Mouse (Mus musculus): ENCODE measurements around the gene Sphk2. TPM values are rescaled to one million over a fixed set of nuclear protein-coding genes. Genes with fewer than 3 reads are reported as not detected.

Gene Sphk2
- total RNA-seq, 2 experiments from 2014 or later, result 11.8 to 13.8 TPM

GRCm38 (mm10) chr7:45710477-45711191 is 7.2 kb downstream of the Sphk2 start:
- DNase-seq, result peak; percentile 18

- no peak for DNase-seq
Observed at GRCm38 (mm10) chr7:45709677-45710355, 8.0 kb downstream of the Sphk2 start.

GRCm38 (mm10) chr7:45709036-45709435 is 8.8 kb downstream of the Sphk2 start:
- no peak for DNase-seq

GRCm38 (mm10) chr7:45708221-45708761 is 9.5 kb downstream of the Sphk2 start:
- peak; percentile 45 for DNase-seq

GRCm38 (mm10) chr7:45707375-45707967 is 10.3 kb downstream of the Sphk2 start:
- DNase-seq, result peak; percentile 97

- peak; percentile 92 for DNase-seq
Observed at GRCm38 (mm10) chr7:45706721-45707241, 11.0 kb downstream of the Sphk2 start.

GRCm38 (mm10) chr7:45705873-45706281 is 11.9 kb downstream of the Sphk2 start:
- DNase-seq, result peak; percentile 82

- DNase-seq, result peak; percentile 57
Observed at GRCm38 (mm10) chr7:45705443-45705864, 12.3 kb downstream of the Sphk2 start.

GRCm38 (mm10) chr7:45704730-45705442 is 12.9 kb downstream of the Sphk2 start, which contains the start of gene Dbp:
Gene Dbp, plus strand, starts transcription at chr7:45705088.
- peak; percentile 95 for DNase-seq

- peak; percentile 64 for DNase-seq
Observed at GRCm38 (mm10) chr7:45704046-45704559, 13.7 kb downstream of the Sphk2 start.

- DNase-seq, result peak; percentile 17
Observed at GRCm38 (mm10) chr7:45703521-45704033, 14.2 kb downstream of the Sphk2 start.

GRCm38 (mm10) chr7:45702809-45703520 is 14.8 kb downstream of the Sphk2 start:
- DNase-seq, result no peak

GRCm38 (mm10) chr7:45702316-45702715 is 15.5 kb downstream of the Sphk2 start:
- no peak for DNase-seq

- DNase-seq, result peak; percentile 11
Observed at GRCm38 (mm10) chr7:45701607-45702006, 16.2 kb downstream of the Sphk2 start.

GRCm38 (mm10) chr7:45701072-45701471 is 16.7 kb downstream of the Sphk2 start:
- peak; percentile 36 for DNase-seq

- peak; percentile 66 for DNase-seq
Observed at GRCm38 (mm10) chr7:45700301-45701015, 17.3 kb downstream of the Sphk2 start.

- peak; percentile 36 for DNase-seq
Observed at GRCm38 (mm10) chr7:45699523-45700141, 18.2 kb downstream of the Sphk2 start, which contains the start of gene Car11. Gene Car11, plus strand, starts transcription at chr7:45699843.

GRCm38 (mm10) chr7:45697894-45698293 is 19.9 kb downstream of the Sphk2 start:
- no peak for DNase-seq

GRCm38 (mm10) chr7:45695098-45695497 is 22.7 kb downstream of the Sphk2 start:
- no peak for DNase-seq

Data from gastrocnemius, postnatal 10 days (tissue).